Mouse (Mus musculus): ENCODE measurements at regions not wholly inside any gene's neighbourhood (a gene's known extent, or its start where the extent isn't known, plus 50 kb on each side); places are given as distances from the start of the nearest gene placed in this dataset.

DNA sequence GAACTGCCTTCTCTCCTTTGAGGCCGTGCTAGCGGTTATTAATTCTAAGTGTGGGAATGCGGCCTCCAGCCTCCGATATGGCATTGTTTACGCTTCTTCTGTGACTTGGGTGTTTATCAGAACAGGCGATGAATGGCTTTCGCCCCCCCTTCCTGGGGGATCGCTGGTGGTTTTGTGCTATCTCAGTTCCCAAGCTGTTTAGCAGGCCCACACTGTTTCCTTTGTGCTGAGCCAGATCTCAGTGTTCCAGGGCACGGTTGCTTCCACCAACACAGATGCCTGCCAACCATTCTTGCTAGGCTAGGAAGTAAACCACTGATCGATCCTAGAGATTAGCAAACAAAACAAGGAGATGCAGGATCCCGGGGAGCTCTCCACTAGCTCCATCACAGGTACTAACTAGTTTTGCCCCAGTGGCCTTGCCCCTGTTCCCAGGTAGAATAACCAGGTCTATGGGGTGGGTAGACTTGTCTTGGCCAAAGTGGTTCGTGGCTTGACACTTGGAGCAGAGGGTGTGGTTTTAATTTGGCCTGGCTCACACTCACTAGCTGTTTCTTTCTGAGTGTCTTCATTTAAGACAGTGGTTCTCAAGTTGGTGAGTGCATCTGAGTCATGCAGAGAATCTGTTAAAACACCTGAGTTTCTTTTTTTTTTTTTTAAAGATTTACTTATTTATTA, 50.9 kb upstream of the Ahctf1 start:
- no peak for TF ChIP-seq EP300 (IDR thresholded peaks at IDR 0.05; ENCODE audit: insufficient read depth, low read depth, low read length)
- TF ChIP-seq POLR2A (IDR thresholded peaks at IDR 0.05; ENCODE audit: insufficient read depth, low read length): no peak
